Mouse (Mus musculus): ENCODE measurements around the gene Tsku. TPM values are rescaled to one million over a fixed set of nuclear protein-coding genes. Genes with fewer than 3 reads are reported as not detected.

The Tsku gene
- polyA plus RNA-seq, 1 experiment from 2014 or later = 19.1 TPM

GRCm38 (mm10) chr7:98329651-98330374 lies 31.3 kb downstream of the Tsku start:
- ATAC-seq (ENCODE audit: insufficient number of reproducible peaks, insufficient read depth, low FRiP score, low read depth) = peak; percentile 76; the same call in 1 of the 2 replicates
- no peaks in the 10 kb centered on the region for H3K9me3 ChIP-seq (ENCODE audit: control insufficient read depth, low read depth, low read length)
- 57% methylated on average over 7 of the region's 7 CpGs for WGBS
- no peak overlapping the region for H3K9ac ChIP-seq (replicated peaks; ENCODE audit: low read depth, low read length)
- peaks cover 14% of the 10 kb centered on the region for H3K4me1 ChIP-seq (ENCODE audit: control insufficient read depth, insufficient read depth, low read length)
- H3K27me3 ChIP-seq (ENCODE audit: control insufficient read depth, insufficient read depth, low read length) = no peaks in the 10 kb centered on the region
- no peaks in the 10 kb centered on the region for H3K36me3 ChIP-seq (ENCODE audit: control insufficient read depth, insufficient read depth, low read length)
- no peak overlapping the region for H3K27ac ChIP-seq (ENCODE audit: low read length)
- H3K4me3 ChIP-seq (ENCODE audit: low read depth, low read length) = no peak overlapping the region
- H3K4me2 ChIP-seq (replicated peaks; ENCODE audit: low read depth, low read length) = no peak overlapping the region

- 55% methylated on average over 2 of the region's 2 CpGs for WGBS
- Histone ChIP-seq H3K36me3 (ENCODE audit: control insufficient read depth, insufficient read depth, low read length) (no peaks in the 10 kb centered on the region), H3K9me3 (ENCODE audit: control insufficient read depth, low read depth, low read length) (no peaks in the 10 kb centered on the region), H3K27me3 (ENCODE audit: control insufficient read depth, insufficient read depth, low read length) (no peaks in the 10 kb centered on the region), H3K4me3 (ENCODE audit: low read depth, low read length) (no peak overlapping the region), H3K4me1 (ENCODE audit: control insufficient read depth, insufficient read depth, low read length) (peaks cover 14% of the 10 kb centered on the region), H3K27ac (ENCODE audit: low read length) (no peak overlapping the region), H3K4me2 (replicated peaks; ENCODE audit: low read depth, low read length) (no peak overlapping the region), H3K9ac (replicated peaks; ENCODE audit: low read depth, low read length) (no peak overlapping the region)
- no peak for ATAC-seq (ENCODE audit: insufficient number of reproducible peaks, insufficient read depth, low FRiP score, low read depth)
Observed at GRCm38 (mm10) chr7:98328311-98328710, 32.8 kb downstream of the Tsku start.

GRCm38 (mm10) chr7:98326051-98326450 lies 35.1 kb downstream of the Tsku start:
- H3K27me3 ChIP-seq (ENCODE audit: control insufficient read depth, insufficient read depth, low read length) = no peaks in the 10 kb centered on the region
- H3K27ac ChIP-seq (ENCODE audit: low read length) = no peak overlapping the region
- 0 out of 2 replicates have a peak, but pooled peaks cover 4% of the 10 kb centered on the region for H3K4me1 ChIP-seq (ENCODE audit: control insufficient read depth, insufficient read depth, low read length)
- no peak overlapping the region for H3K4me3 ChIP-seq (ENCODE audit: low read depth, low read length)
- H3K9ac ChIP-seq (replicated peaks; ENCODE audit: low read depth, low read length) = no peak overlapping the region
- no peak for ATAC-seq (ENCODE audit: insufficient number of reproducible peaks, insufficient read depth, low FRiP score, low read depth)
- no peaks in the 10 kb centered on the region for H3K36me3 ChIP-seq (ENCODE audit: control insufficient read depth, insufficient read depth, low read length)
- H3K9me3 ChIP-seq (ENCODE audit: control insufficient read depth, low read depth, low read length) = no peaks in the 10 kb centered on the region
- H3K4me2 ChIP-seq (replicated peaks; ENCODE audit: low read depth, low read length) = no peak overlapping the region
- 79% methylated on average over 7 of the region's 7 CpGs for WGBS

GRCm38 (mm10) chr7:98324228-98324627 lies 36.9 kb downstream of the Tsku start:
- Histone ChIP-seq H3K36me3 (ENCODE audit: control insufficient read depth, insufficient read depth, low read length) (no peaks in the 10 kb centered on the region), H3K4me3 (ENCODE audit: low read depth, low read length) (no peak overlapping the region), H3K9me3 (ENCODE audit: control insufficient read depth, low read depth, low read length) (no peaks in the 10 kb centered on the region), H3K4me1 (ENCODE audit: control insufficient read depth, insufficient read depth, low read length) (no peaks in the 10 kb centered on the region), H3K4me2 (replicated peaks; ENCODE audit: low read depth, low read length) (no peak overlapping the region), H3K27me3 (ENCODE audit: control insufficient read depth, insufficient read depth, low read length) (no peaks in the 10 kb centered on the region), H3K27ac (ENCODE audit: low read length) (no peak overlapping the region), H3K9ac (replicated peaks; ENCODE audit: low read depth, low read length) (no peak overlapping the region)
- WGBS = 48% methylated on average over 1 of the region's 1 CpGs
- ATAC-seq (ENCODE audit: insufficient number of reproducible peaks, insufficient read depth, low FRiP score, low read depth) = no peak

- no peaks in the 10 kb centered on the region for H3K27me3 ChIP-seq (ENCODE audit: control insufficient read depth, insufficient read depth, low read length)
- no peak for ATAC-seq (ENCODE audit: insufficient number of reproducible peaks, insufficient read depth, low FRiP score, low read depth)
- no peaks in the 10 kb centered on the region for H3K9me3 ChIP-seq (ENCODE audit: control insufficient read depth, low read depth, low read length)
- no peaks in the 10 kb centered on the region for H3K4me1 ChIP-seq (ENCODE audit: control insufficient read depth, insufficient read depth, low read length)
- no peak overlapping the region for H3K9ac ChIP-seq (replicated peaks; ENCODE audit: low read depth, low read length)
- no peak overlapping the region for H3K27ac ChIP-seq (ENCODE audit: low read length)
- H3K36me3 ChIP-seq (ENCODE audit: control insufficient read depth, insufficient read depth, low read length) = no peaks in the 10 kb centered on the region
- WGBS = 42% methylated on average over 5 of the region's 5 CpGs
- H3K4me3 ChIP-seq (ENCODE audit: low read depth, low read length) = no peak overlapping the region
- no peak overlapping the region for H3K4me2 ChIP-seq (replicated peaks; ENCODE audit: low read depth, low read length)
Observed at GRCm38 (mm10) chr7:98323288-98324019, 37.7 kb downstream of the Tsku start.

GRCm38 (mm10) chr7:98322415-98322814 lies 38.7 kb downstream of the Tsku start:
- H3K27me3 ChIP-seq (ENCODE audit: control insufficient read depth, insufficient read depth, low read length) = no peaks in the 10 kb centered on the region
- WGBS = 71% methylated on average over 3 of the region's 3 CpGs
- no peak overlapping the region for H3K9ac ChIP-seq (replicated peaks; ENCODE audit: low read depth, low read length)
- no peak overlapping the region for H3K27ac ChIP-seq (ENCODE audit: low read length)
- ATAC-seq (ENCODE audit: insufficient number of reproducible peaks, insufficient read depth, low FRiP score, low read depth) = no peak
- no peaks in the 10 kb centered on the region for H3K9me3 ChIP-seq (ENCODE audit: control insufficient read depth, low read depth, low read length)
- no peaks in the 10 kb centered on the region for H3K4me1 ChIP-seq (ENCODE audit: control insufficient read depth, insufficient read depth, low read length)
- H3K36me3 ChIP-seq (ENCODE audit: control insufficient read depth, insufficient read depth, low read length) = no peaks in the 10 kb centered on the region
- no peak overlapping the region for H3K4me3 ChIP-seq (ENCODE audit: low read depth, low read length)
- no peak overlapping the region for H3K4me2 ChIP-seq (replicated peaks; ENCODE audit: low read depth, low read length)

GRCm38 (mm10) chr7:98321083-98321482 lies 40.0 kb downstream of the Tsku start, which contains the start of gene Acer3:
Gene Acer3, minus strand, starts transcription at chr7:98321208.
- no peak within 1 kb of the TSS for H3K27ac ChIP-seq (ENCODE audit: low read length)
- 86% methylated on average over 2 of the region's 2 CpGs for WGBS
- no peak within 1 kb of the TSS for H3K4me3 ChIP-seq (ENCODE audit: low read depth, low read length)
- H3K9me3 ChIP-seq (ENCODE audit: control insufficient read depth, low read depth, low read length) = no peaks in the 10 kb centered on the region
- no peaks in the 10 kb centered on the region for H3K36me3 ChIP-seq (ENCODE audit: control insufficient read depth, insufficient read depth, low read length)
- no peak within 1 kb of the TSS for H3K4me2 ChIP-seq (replicated peaks; ENCODE audit: low read depth, low read length)
- no peaks in the 10 kb centered on the region for H3K27me3 ChIP-seq (ENCODE audit: control insufficient read depth, insufficient read depth, low read length)
- H3K4me1 ChIP-seq (ENCODE audit: control insufficient read depth, insufficient read depth, low read length) = no peaks in the 10 kb centered on the region
- no peak for ATAC-seq (ENCODE audit: insufficient number of reproducible peaks, insufficient read depth, low FRiP score, low read depth)
- no peak within 1 kb of the TSS for H3K9ac ChIP-seq (replicated peaks; ENCODE audit: low read depth, low read length)

GRCm38 (mm10) chr7:98320006-98320556 lies 41.0 kb downstream of the Tsku start:
- Histone ChIP-seq H3K9ac (replicated peaks; ENCODE audit: low read depth, low read length) (no peak overlapping the region), H3K27me3 (ENCODE audit: control insufficient read depth, insufficient read depth, low read length) (no peaks in the 10 kb centered on the region), H3K4me1 (ENCODE audit: control insufficient read depth, insufficient read depth, low read length) (no peaks in the 10 kb centered on the region), H3K27ac (ENCODE audit: low read length) (no peak overlapping the region), H3K4me2 (replicated peaks; ENCODE audit: low read depth, low read length) (no peak overlapping the region), H3K36me3 (ENCODE audit: control insufficient read depth, insufficient read depth, low read length) (no peaks in the 10 kb centered on the region), H3K4me3 (ENCODE audit: low read depth, low read length) (no peak overlapping the region), H3K9me3 (ENCODE audit: control insufficient read depth, low read depth, low read length) (no peaks in the 10 kb centered on the region)
- WGBS = 84% methylated on average over 7 of the region's 7 CpGs
- ATAC-seq (ENCODE audit: insufficient number of reproducible peaks, insufficient read depth, low FRiP score, low read depth) = no peak

Measured in stomach, embryonic 14.5 days (tissue).